Comparison of ENCODE assay signal across 7 mouse cellular contexts in genomic region chr8:95242826-95243571, GRCm38 (mm10). TPM values are rescaled to one million over a fixed set of nuclear protein-coding genes. Genes with fewer than 3 reads are reported as not detected.
DNase-seq lines count a peak whose midpoint lies in the region; ATAC-seq lines count a peak whose summit lies in the region.

No protein-coding gene starts in this region.

- 55% methylated on average over 12 of the region's 12 CpGs for WGBS in hindbrain, embryonic 10.5 days
- 11% methylated on average over 12 of the region's 12 CpGs for WGBS in neural tube, embryonic 12.5 days

- 0 out of 2 replicates have a peak overlapping the region, but pooled peaks have one; percentile 18 for H3K9ac ChIP-seq in neural tube, embryonic 12.5 days

- peak; percentile 39 for DNase-seq in 3T3-L1 (ENCODE audit: low read depth, low spot score)
- DNase-seq in adrenal gland, adult 8-10 months, result peak; percentile 58
- peak; percentile 56 for DNase-seq in hindbrain, embryonic 10.5 days (ENCODE audit: low spot score)
- DNase-seq in layer of hippocampus, adult 9-10 months (ENCODE audit: low spot score), result peak; percentile 60
- no peak for DNase-seq in thymus, postnatal 0 days (ENCODE audit: low spot score)
- DNase-seq in heart, postnatal 36 days, result no peak

- peak overlapping the region; percentile 81 for H3K27ac ChIP-seq in hindbrain, embryonic 10.5 days
- peak overlapping the region; percentile 86 for H3K27ac ChIP-seq in neural tube, embryonic 12.5 days

- H3K4me1 ChIP-seq in hindbrain, embryonic 10.5 days (replicated peaks), result peaks cover 23% of the 10 kb centered on the region
- peaks cover 36% of the 10 kb centered on the region for H3K4me1 ChIP-seq in neural tube, embryonic 12.5 days

- ATAC-seq in neural tube, embryonic 12.5 days (ENCODE audit: low FRiP score, low read depth), result peak; percentile 95

- H3K4me2 ChIP-seq in neural tube, embryonic 12.5 days (replicated peaks), result peak overlapping the region; percentile 27; the same call in 1 of the 2 replicates

- no peaks in the 10 kb centered on the region for H3K36me3 ChIP-seq in hindbrain, embryonic 10.5 days
- H3K36me3 ChIP-seq in neural tube, embryonic 12.5 days, result no peaks in the 10 kb centered on the region

- no peak overlapping the region for H3K4me3 ChIP-seq in hindbrain, embryonic 10.5 days
- H3K4me3 ChIP-seq in neural tube, embryonic 12.5 days, result no peak overlapping the region

- H3K27me3 ChIP-seq in hindbrain, embryonic 10.5 days (ENCODE audit: insufficient read depth, poor library complexity, severe bottlenecking), result no peaks in the 10 kb centered on the region
- H3K27me3 ChIP-seq in neural tube, embryonic 12.5 days (replicated peaks), result no peaks in the 10 kb centered on the region

- H3K9me3 ChIP-seq in hindbrain, embryonic 10.5 days, result no peaks in the 10 kb centered on the region
- H3K9me3 ChIP-seq in neural tube, embryonic 12.5 days, result no peaks in the 10 kb centered on the region

- intact Hi-C loops in heart, postnatal 36 days (cut with DNase I), result no loop called here

RNA-seq across cellular contexts. Expression of gene Kifc3, which starts 40.4 kb away (rescaled TPM):
- total RNA-seq in adrenal gland, adult 8-10 months (2022), result 100 to 1,000 TPM; 165 to 259 (median 182) TPM
- polyA plus RNA-seq in hindbrain, embryonic 10.5 days (2016; fragmentation: Nextera tagmentation; extraction: Ambion mirVana), result 6.5 and 9.1 TPM in 2 replicates
- polyA plus RNA-seq in neural tube, embryonic 12.5 days (2016; fragmentation: Nextera tagmentation; extraction: Ambion mirVana), result 12.8 and 15.0 TPM in 2 replicates
- 8.6 and 8.7 TPM in 2 replicates for polyA plus RNA-seq in thymus, postnatal 0 days (2015; fragmentation: Nextera tagmentation; extraction: Ambion mirVana)
- total RNA-seq in heart, postnatal 36 days (2021), result 10 to 100 TPM; 65.4 to 71.2 TPM

Comparison
In these comparisons a context has a peak if more than half of its experiments do, and no peak if none do; other contexts are left out.
1. DNase-seq: peak in 3T3-L1 (single experiment), adrenal gland, adult 8-10 months (single experiment), hindbrain, embryonic 10.5 days (single experiment) and layer of hippocampus, adult 9-10 months (single experiment); none in thymus, postnatal 0 days (single experiment) and heart, postnatal 36 days (0 of 2).